Mouse (Mus musculus) ZHBTc4 (cell line): ENCODE measurements around the gene Fbxo2.
A peak's percentile ranks its signal among the peaks of the same experiment; 100 is the strongest.
"Not testable (repeated sequence)": the region's sequence is repeated elsewhere in the genome, so short reads cannot be mapped to it uniquely, and the experiment has no call there.

Experiments
- DNase-seq: peaks from one replicate; pipeline ENCODE4 v3.0.0-alpha.2; 2011; ENCODE audit warnings: low read depth, low spot score

Fbxo2 gene

GRCm38 (mm10) chr4:148160436-148161390 lies at the start of gene Fbxo2, which contains the start of gene Fbxo44:
TSS of gene Fbxo2 (plus strand) at chr4:148160621.
TSS of gene Fbxo44 (minus strand) at chr4:148160482.
- peak; percentile 71 for DNase-seq

DNA sequence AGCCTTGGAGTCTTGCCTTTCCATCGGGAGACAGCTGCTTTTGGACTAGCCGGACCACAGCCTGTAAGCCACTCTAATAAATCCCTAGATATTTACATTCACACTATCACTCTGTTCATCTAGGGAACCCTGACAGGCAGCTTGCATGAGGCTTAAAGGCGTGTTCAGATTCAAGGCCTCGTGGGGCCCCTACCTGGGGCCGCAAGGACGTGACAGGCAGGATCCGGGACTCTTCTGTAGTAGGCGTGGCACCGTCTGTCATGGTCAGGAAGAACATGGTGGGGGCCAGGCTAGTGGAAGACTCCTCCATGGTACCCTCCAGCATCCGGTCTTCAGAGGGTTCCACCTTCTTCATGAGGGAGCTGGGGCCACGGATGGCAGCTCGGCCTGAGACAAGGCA lies 47.9 kb upstream of the Fbxo2 start:
- no peak for DNase-seq

DNA sequence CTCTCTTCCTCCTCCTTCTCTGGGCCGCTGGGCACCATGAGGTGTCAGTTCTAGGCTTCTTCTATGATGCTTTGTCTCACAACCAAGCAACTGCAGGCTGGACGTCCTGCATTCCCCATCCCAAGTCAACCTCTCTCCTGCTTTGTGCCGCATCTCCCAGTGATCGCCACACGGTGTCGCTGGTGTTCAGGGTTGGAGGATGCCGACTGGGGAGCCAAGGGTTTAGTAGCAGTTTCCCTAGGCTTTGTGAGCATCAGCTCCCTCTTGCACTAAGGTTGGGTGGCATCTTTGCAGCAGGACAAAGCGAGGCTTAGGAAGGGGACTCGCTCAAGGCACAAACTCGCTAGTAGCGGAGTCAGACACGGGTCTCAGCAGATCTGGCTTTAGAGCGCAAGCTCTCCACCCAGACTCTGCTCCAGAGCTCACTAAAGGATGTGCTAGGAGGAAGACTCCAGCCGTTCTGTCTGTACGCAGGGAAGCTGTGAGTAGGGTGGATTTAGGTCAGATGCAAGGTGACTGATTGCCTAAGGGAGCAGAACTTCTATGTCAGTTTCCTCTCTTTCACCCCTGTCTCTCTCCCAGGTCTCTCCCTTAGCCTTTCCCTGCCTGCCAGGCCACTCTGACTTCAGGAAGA lies 45.5 kb upstream of the Fbxo2 start:
- peak; percentile 93 for DNase-seq

DNA sequence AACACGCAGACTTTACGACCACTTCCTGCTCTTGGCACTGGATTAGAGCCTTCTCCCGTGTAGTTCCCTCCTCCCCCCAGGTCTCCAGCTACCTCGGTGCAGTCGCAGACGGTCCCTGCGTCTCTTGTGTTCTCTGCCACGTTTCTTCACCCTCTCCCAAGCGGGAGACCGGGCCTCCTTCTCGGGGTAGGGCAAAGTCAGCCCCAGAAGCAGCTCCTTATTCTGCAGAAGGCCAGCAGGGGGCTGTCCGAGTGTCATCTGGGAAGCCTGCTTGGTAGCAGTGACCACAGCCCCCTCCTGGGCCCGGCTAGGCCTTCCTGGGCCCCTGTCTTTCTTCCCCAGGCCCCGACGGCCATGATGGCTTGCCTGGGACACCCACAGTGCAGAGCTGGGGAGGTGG lies 45.0 kb upstream of the Fbxo2 start:
- peak; percentile 54 for DNase-seq

DNA sequence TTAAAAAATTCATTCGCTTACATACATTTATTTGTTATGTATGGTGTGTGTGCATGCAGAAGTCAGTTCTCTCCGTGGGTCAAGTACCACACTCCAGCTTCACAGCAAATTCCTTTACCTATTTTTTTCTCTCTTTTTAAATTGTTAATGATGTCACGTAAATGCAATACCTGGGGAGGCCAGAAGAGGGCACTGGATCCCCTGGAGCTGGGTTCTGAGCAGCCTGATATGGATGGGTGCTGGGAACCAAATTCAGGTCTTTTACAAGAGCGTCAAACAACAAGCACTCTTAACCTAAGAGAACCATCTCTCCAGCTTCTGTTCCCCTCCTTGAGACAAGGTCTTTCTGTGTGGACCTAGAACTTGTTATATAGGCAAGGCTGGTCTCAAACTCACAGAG lies 43.8 kb upstream of the Fbxo2 start:
- peak; percentile 79 for DNase-seq

GRCm38 (mm10) chr4:148117392-148117791 lies 43.0 kb upstream of the Fbxo2 start:
- DNase-seq = peak; percentile 60

- not testable (repeated sequence) for DNase-seq
Measured at GRCm38 (mm10) chr4:148119578-148119977, 40.8 kb upstream of the Fbxo2 start.

DNA sequence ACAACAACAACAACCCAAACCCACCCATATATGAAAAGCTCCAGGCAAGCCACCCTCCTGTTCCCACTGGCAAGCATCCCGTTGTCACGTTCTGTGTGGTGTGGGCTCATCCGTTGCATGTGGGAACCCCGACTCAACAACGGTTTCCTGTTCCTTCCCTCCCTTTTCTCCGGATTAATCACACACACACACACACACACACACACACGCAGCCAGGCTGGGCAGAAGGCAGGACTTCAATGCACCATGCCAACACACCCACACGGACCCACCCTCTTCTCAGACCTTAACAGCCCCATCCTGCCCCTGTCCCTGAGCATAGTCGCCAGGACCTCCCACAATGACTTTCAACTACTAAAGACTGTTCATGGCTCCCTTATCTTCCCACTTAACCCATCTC lies 39.9 kb upstream of the Fbxo2 start:
- no peak for DNase-seq

DNA sequence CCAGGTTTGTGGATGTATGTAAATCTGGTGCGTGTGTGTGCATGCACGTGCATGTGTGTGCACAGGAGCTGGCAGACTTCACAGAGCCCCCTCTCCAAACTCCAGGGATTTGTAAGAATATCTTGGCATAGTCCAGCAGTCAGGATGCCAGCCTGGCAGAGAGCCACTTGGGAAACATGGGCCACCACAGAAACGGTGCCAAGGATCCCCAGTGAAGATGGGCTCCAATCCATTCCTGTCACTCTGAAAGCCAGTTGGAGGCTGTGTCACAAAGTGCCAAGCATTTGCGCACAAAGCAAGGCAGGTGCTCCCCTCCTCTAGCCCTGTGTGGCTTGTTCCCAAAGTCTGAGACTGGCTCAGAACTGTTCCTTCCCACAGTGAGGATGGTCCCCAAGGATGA lies 39.1 kb upstream of the Fbxo2 start:
- no peak for DNase-seq

DNA sequence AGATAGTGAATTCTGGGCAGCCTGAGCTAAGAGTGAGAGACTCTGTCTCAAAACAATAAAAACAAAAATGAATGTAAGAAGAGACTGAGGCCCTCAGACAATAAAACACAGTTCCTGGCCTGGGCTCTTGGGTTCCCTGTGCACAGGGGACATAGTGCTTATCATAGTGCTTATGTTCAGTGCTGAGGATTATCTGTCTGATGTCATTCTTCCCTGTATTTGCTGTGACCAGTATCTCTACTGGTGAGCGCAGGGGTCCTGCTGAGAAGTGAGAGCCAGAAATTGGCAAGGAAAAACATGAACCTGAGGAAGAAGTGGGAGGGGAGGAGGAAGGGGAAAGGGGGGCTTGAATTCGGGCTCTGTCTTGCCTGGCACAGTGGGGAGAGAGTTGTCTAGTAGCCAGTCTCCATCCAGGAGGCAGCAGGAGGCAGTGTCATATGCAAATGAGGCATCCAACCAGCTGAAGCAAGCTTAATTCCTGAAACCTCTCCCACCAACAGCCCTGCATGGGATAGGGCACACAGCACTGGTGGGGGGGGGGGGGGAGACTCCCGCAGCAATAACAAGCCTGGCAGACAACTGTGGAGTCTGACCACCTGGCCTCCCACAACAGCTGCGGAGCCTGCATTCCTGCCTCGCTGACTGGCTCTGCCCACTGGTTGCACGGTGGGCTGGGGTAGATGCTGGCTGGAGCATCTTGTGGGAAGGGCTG lies 38.3 kb upstream of the Fbxo2 start:
- DNase-seq = peak; percentile 56

GRCm38 (mm10) chr4:148122694-148123066 lies 37.7 kb upstream of the Fbxo2 start:
- no peak for DNase-seq

- no peak for DNase-seq
Measured at GRCm38 (mm10) chr4:148128241-148128640, 32.2 kb upstream of the Fbxo2 start.

DNA sequence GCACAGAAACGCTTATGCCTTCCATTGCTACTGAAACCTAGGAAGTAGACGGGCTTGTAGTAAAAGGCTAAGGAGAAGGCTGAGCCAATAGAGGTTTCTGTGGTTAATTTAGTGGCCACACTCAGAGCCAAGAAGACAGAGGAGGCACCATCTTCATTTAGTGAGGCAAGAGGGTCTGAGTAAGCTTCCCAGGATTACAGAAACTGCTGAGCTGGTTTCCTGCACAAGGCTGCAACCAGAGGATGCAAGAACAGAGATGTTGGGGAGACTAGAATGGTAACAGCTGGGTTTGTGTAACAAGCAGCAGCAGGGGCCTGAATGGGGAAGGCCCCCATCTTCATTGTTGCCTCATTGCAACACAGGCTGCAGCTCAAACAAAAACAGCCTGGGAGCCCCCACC lies 31.7 kb upstream of the Fbxo2 start:
- DNase-seq = no peak

- no peak for DNase-seq
Measured at GRCm38 (mm10) chr4:148130133-148130532, 30.3 kb upstream of the Fbxo2 start, which contains the start of gene Mad2l2. TSS of gene Mad2l2 (plus strand) at chr4:148130384.

GRCm38 (mm10) chr4:148130561-148131413 lies 29.6 kb upstream of the Fbxo2 start, which contains the start of gene Draxin:
TSS of gene Draxin (minus strand) at chr4:148130698.
- DNase-seq = peak; percentile 79

- peak; percentile 31 for DNase-seq
Measured at GRCm38 (mm10) chr4:148131497-148132081, 28.8 kb upstream of the Fbxo2 start.

GRCm38 (mm10) chr4:148134988-148135387 lies 25.4 kb upstream of the Fbxo2 start:
- DNase-seq = no peak

DNA sequence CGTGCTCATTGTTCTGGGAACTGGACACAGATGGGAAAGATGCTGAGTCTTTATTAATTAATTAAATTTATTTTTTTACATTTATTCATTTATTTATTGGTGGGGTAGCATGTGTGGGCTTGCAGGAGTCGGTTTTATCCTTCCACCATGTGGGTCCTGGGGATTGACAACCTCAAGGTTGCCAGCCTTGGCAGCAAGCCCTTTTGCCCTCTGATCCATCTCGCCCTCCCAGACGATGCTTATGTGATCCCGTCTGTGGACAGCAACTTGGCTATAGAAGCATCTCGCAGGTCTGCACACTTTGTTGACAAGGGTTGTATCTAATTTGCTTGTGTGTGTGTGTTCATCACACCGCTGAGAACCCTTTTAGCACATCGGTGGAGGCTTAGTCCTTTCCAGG lies 22.9 kb upstream of the Fbxo2 start:
- DNase-seq = no peak

GRCm38 (mm10) chr4:148139767-148140097 lies 20.7 kb upstream of the Fbxo2 start:
- no peak for DNase-seq

- peak; percentile 95 for DNase-seq
Measured at GRCm38 (mm10) chr4:148140098-148141011, 20.1 kb upstream of the Fbxo2 start.
